Mouse (Mus musculus): ENCODE results near the gene Tpx2. TPM values are rescaled to one million over a fixed set of nuclear protein-coding genes. Genes with fewer than 3 reads are reported as not detected.

The Tpx2 gene
- polyA plus RNA-seq, 1 experiment from 2014 or later: 88.0 TPM

DNA sequence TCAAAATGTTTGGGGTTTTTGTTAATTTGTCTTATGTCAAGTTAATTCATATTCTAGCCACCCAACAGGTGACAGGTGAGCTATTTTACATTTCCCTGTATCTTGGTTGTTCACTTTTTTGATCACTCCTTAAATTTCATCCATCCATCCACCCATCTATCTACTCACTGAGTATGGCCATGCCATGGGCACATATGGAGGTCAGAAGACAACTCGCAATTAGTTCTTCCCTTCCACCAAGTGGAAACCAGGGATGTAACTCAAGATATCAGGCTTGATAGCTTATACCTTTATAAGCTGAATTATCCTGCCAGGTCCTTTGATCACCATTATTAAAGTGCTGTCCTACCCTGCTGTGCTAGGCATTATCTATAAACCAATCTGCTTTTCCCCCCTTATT is 24.0 kb upstream of the Tpx2 start:
- no peaks in the 10 kb centered on the region for H3K27me3 ChIP-seq (replicated peaks)
- peak overlapping the region; percentile 82 for H3K27ac ChIP-seq
- ATAC-seq: no peak
- H3K4me1 ChIP-seq: peaks cover 99% of the 10 kb centered on the region
- 90% methylated on average over 1 of the region's 1 CpGs for WGBS (ENCODE audit: insufficient replicate concordance)
- no peaks in the 10 kb centered on the region for H3K9me3 ChIP-seq (replicated peaks)
- peak overlapping the region; percentile 19; the same call in 1 of the 2 replicates for H3K4me3 ChIP-seq
- peak overlapping the region; percentile 81 for H3K4me2 ChIP-seq
- H3K36me3 ChIP-seq: peaks cover 86% of the 10 kb centered on the region
- H3K9ac ChIP-seq: peak overlapping the region; percentile 90; the same call in 1 of the 2 replicates

DNA sequence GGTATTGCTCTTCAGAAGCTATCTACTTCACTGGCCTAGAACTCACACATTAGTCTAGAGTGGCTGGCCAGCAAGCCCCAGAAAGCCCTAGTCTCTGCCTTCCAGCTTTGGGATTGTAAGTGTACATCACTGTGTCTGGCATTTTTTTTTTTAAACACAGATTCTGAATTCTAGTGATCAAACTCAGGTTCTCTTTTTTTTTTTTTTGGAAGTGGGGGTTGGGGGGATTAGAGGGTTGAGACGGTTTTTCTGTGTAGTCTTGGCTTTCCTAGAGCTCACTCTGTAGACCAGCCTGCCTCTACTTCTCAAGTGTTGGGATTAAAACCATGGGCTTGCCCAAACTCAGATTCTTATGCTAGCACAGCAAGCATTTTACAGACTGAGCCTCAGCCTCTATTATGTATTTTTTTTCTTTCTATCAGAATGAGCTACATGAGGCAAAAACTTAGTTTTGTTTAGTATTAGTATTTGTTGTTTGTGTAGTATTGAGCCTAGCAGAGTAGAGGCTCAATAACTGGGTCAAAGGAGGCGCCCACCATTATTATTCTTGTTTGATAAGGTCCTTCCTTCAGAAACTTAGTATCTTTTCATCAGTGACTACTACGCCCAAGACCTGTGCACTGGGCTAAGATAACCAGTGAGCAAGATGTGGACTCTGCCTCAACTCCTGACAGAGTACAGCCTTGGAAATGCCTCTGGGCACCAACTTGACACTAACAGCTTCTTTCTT is 23.2 kb upstream of the Tpx2 start:
- peak overlapping the region; percentile 77 for H3K4me3 ChIP-seq
- ATAC-seq: peak; percentile 82
- WGBS (ENCODE audit: insufficient replicate concordance): 26% methylated on average over 3 of the region's 3 CpGs
- peak overlapping the region; percentile 82 for H3K27ac ChIP-seq
- peaks cover 99% of the 10 kb centered on the region for H3K4me1 ChIP-seq
- no peaks in the 10 kb centered on the region for H3K27me3 ChIP-seq (replicated peaks)
- H3K9ac ChIP-seq: peak overlapping the region; percentile 90
- H3K4me2 ChIP-seq: peak overlapping the region; percentile 81
- peaks cover 80% of the 10 kb centered on the region for H3K36me3 ChIP-seq
- H3K9me3 ChIP-seq (replicated peaks): no peaks in the 10 kb centered on the region

DNA sequence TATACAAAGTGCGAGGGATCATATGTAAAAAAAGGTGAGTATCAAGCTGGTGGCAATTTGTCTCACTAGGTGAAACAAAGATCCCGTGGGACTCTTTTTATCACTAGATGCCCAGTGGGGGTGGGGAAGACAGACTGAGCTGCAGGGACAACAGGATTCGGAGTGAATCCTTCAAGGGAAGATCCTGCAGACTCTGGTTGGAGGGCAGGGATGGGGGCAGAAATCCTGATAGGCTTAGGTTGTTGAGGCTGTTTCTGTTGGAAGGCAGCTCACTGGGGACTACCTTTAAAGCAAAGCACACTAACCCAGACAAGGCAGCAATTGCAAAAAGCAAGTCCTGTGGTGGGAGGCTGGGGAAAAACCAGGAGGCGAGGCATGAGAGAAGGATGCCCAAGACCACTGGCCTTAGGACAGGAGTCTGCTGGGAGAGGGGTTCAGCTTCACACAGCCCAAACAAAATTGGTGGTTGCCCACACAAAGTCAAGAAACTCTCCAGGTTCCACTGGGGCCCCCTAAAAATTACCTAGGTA is 22.5 kb upstream of the Tpx2 start:
- ATAC-seq: no peak
- H3K4me2 ChIP-seq: peak overlapping the region; percentile 81
- H3K9me3 ChIP-seq (replicated peaks): no peaks in the 10 kb centered on the region
- H3K27me3 ChIP-seq (replicated peaks): no peaks in the 10 kb centered on the region
- peaks cover 75% of the 10 kb centered on the region for H3K36me3 ChIP-seq
- H3K4me1 ChIP-seq: peaks cover 96% of the 10 kb centered on the region
- peak overlapping the region; percentile 90 for H3K9ac ChIP-seq
- peak overlapping the region; percentile 77 for H3K4me3 ChIP-seq
- peak overlapping the region; percentile 82 for H3K27ac ChIP-seq
- WGBS (ENCODE audit: insufficient replicate concordance): 64% methylated on average over 4 of the region's 4 CpGs

DNA sequence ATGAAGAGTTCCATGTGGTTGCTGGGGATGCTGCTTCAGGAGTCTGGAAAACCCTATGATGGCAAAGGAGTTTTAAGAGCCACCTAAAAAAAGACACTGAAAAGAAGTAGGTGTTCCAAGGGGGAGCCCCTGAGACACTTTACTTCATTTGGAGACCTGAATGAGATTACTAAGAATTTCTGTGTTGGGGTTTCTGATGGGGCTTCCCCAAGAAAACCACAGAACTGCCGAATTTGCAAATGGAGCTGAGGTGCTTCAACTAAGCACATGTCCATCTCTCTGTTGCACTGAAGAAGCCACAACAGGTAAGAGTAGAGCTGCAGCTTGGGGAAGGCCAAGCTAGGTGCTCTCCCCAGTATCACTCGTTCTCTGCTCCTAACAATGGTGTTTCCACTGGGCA is 22.1 kb upstream of the Tpx2 start:
- no peaks in the 10 kb centered on the region for H3K27me3 ChIP-seq (replicated peaks)
- peak overlapping the region; percentile 82 for H3K27ac ChIP-seq
- peaks cover 70% of the 10 kb centered on the region for H3K36me3 ChIP-seq
- H3K4me2 ChIP-seq: peak overlapping the region; percentile 81
- ATAC-seq: no peak
- no peaks in the 10 kb centered on the region for H3K9me3 ChIP-seq (replicated peaks)
- 52% methylated on average over 2 of the region's 2 CpGs for WGBS (ENCODE audit: insufficient replicate concordance)
- peak overlapping the region; percentile 90 for H3K9ac ChIP-seq
- peak overlapping the region; percentile 77 for H3K4me3 ChIP-seq
- H3K4me1 ChIP-seq: peaks cover 91% of the 10 kb centered on the region

DNA sequence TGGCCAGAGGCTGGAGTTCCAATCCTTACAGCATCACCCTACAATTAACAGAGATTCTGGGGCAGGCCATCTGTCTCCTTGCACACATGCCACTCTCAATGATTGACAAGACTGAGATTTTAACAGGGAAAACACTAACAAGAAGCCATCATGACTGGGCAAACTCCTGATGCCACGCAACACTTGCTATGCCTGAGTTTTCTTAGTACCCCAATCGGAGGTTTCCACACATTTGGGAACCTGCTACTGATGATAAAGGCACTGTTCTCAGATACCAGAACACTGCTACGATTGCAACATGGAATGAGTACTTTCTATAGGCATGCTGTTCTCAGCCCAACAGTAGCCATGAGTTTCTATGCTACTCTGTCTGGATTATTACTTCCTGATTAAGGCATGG is 21.3 kb upstream of the Tpx2 start:
- peak overlapping the region; percentile 94; the same call in 1 of the 2 replicates for H3K27ac ChIP-seq
- H3K27me3 ChIP-seq (replicated peaks): no peaks in the 10 kb centered on the region
- peak overlapping the region; percentile 90; the same call in 1 of the 2 replicates for H3K9ac ChIP-seq
- no peak for ATAC-seq
- peaks cover 83% of the 10 kb centered on the region for H3K4me1 ChIP-seq
- H3K9me3 ChIP-seq (replicated peaks): no peaks in the 10 kb centered on the region
- WGBS (ENCODE audit: insufficient replicate concordance): 25% methylated on average over 3 of the region's 3 CpGs
- H3K4me3 ChIP-seq: peak overlapping the region; percentile 77
- peaks cover 63% of the 10 kb centered on the region for H3K36me3 ChIP-seq
- peak overlapping the region; percentile 81 for H3K4me2 ChIP-seq

DNA sequence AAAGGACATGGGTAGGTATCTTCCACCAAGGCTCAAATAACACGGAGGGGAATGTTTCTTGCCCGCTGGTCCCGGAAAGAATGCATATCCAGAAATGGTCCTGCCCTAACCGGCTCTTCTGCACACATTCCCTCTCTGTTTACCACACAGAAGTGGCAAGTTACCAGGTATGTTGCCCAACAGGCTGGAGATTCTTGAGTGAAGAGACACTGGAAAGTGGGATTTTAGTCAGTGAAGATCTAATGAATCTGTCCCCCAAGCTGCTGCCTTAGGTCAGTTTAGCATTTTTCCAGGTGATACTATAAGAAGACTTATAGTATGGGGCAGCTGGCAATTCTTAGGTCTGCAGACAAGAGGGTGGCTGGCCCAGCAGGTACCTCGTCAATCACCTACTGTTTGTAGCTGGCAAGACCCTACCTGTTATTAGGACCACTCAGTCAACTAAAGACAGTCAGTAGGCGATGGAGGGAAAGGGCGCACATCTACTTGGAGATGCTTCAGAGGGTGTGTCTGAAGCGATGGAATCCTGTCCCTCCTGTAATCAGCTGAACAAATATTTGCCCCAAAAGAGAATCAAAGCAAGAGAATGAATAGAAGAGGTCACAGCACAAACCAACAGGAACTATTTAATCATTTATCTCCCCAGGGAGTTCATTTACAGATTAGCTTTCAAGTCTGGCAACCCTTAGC is 20.3 kb upstream of the Tpx2 start:
- peaks cover 53% of the 10 kb centered on the region for H3K36me3 ChIP-seq
- no peaks in the 10 kb centered on the region for H3K9me3 ChIP-seq (replicated peaks)
- peak overlapping the region; percentile 94 for H3K27ac ChIP-seq
- ATAC-seq: no peak
- H3K4me2 ChIP-seq: peak overlapping the region; percentile 81
- H3K4me3 ChIP-seq: peak overlapping the region; percentile 77
- peaks cover 76% of the 10 kb centered on the region for H3K4me1 ChIP-seq
- no peaks in the 10 kb centered on the region for H3K27me3 ChIP-seq (replicated peaks)
- H3K9ac ChIP-seq: peak overlapping the region; percentile 90
- 75% methylated on average over 8 of the region's 8 CpGs for WGBS (ENCODE audit: insufficient replicate concordance)

DNA sequence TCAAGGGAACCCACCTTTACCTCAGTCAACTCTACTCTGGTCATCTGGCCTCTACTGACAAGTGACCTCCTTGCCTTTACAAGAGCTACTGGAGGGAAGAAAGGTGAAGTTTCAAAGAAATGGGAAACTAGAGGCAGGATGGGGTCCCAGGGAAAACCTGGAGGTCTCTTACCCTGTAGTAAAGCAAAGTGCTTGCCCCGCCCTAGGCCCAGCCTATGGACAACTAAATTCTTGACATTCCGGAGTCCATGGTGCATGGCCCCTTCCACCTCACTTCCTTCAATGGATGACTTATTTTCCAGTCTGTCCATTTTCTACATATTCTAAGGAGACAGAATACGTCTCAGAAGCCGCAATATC is 19.8 kb upstream of the Tpx2 start:
- peak overlapping the region; percentile 77 for H3K4me3 ChIP-seq
- peaks cover 71% of the 10 kb centered on the region for H3K4me1 ChIP-seq
- no peaks in the 10 kb centered on the region for H3K9me3 ChIP-seq (replicated peaks)
- H3K36me3 ChIP-seq: peaks cover 49% of the 10 kb centered on the region
- peak overlapping the region; percentile 81 for H3K4me2 ChIP-seq
- H3K27ac ChIP-seq: peak overlapping the region; percentile 94
- WGBS (ENCODE audit: insufficient replicate concordance): 72% methylated on average over 4 of the region's 4 CpGs
- ATAC-seq: no peak
- H3K27me3 ChIP-seq (replicated peaks): no peaks in the 10 kb centered on the region
- peak overlapping the region; percentile 90 for H3K9ac ChIP-seq

DNA sequence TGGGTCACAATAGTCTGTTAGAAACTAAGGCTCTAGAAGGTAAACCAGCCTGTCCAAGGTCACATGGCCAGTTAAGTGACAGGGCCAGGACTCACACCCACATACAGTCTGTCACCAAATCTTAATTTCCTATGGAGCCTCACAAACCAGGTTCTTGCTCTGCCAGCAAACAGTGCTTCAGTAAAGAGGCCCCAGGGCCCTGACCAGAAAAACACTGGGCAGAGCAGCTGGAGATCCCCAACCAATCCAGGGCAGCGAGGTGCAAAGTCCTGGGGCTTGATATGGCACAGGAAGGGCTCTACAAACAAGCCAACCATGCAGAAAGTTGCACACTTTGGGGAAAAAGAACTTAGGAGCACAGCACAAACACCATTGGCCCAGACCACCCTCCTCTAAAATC is 19.2 kb upstream of the Tpx2 start:
- peak overlapping the region; percentile 81 for H3K4me2 ChIP-seq
- H3K4me1 ChIP-seq: peaks cover 69% of the 10 kb centered on the region
- H3K4me3 ChIP-seq: peak overlapping the region; percentile 77
- H3K9ac ChIP-seq: peak overlapping the region; percentile 90
- H3K9me3 ChIP-seq (replicated peaks): no peaks in the 10 kb centered on the region
- ATAC-seq: no peak
- H3K27me3 ChIP-seq (replicated peaks): no peaks in the 10 kb centered on the region
- 14% methylated on average over 1 of the region's 1 CpGs for WGBS (ENCODE audit: insufficient replicate concordance)
- peaks cover 47% of the 10 kb centered on the region for H3K36me3 ChIP-seq
- H3K27ac ChIP-seq: peak overlapping the region; percentile 94

DNA sequence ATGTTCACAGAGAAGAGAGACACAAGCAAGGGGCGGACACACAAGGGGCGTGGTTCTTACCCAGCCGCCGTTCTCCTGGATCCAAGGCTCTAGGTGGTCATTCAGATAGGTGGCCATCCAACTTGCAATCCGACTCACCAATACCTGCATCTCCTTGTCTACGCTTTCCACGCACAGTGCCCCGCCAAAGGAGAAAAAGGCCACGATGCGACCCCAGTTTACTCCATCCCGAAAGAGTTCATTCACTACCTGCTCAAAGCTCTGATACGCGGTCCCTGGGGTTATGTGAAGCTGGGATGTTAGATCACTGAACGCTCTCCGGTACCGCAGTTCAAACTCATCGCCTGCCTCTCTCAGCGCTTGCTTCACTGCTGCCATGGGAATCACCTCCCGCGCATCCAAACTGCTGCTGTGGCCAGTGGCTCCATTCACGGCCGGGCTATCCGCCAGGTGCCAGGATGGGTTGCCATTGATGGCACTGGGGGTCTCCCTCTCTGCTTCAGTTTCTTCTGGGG is 18.3 kb upstream of the Tpx2 start:
- Histone ChIP-seq H3K27me3 (replicated peaks) (no peaks in the 10 kb centered on the region), H3K9ac (peak overlapping the region; percentile 90), H3K27ac (peak overlapping the region; percentile 94), H3K4me3 (peak overlapping the region; percentile 77), H3K9me3 (replicated peaks) (no peaks in the 10 kb centered on the region), H3K4me2 (peak overlapping the region; percentile 81), H3K36me3 (peaks cover 38% of the 10 kb centered on the region), H3K4me1 (peaks cover 66% of the 10 kb centered on the region)
- WGBS (ENCODE audit: insufficient replicate concordance): 61% methylated on average over 23 of the region's 23 CpGs
- ATAC-seq: no peak

DNA sequence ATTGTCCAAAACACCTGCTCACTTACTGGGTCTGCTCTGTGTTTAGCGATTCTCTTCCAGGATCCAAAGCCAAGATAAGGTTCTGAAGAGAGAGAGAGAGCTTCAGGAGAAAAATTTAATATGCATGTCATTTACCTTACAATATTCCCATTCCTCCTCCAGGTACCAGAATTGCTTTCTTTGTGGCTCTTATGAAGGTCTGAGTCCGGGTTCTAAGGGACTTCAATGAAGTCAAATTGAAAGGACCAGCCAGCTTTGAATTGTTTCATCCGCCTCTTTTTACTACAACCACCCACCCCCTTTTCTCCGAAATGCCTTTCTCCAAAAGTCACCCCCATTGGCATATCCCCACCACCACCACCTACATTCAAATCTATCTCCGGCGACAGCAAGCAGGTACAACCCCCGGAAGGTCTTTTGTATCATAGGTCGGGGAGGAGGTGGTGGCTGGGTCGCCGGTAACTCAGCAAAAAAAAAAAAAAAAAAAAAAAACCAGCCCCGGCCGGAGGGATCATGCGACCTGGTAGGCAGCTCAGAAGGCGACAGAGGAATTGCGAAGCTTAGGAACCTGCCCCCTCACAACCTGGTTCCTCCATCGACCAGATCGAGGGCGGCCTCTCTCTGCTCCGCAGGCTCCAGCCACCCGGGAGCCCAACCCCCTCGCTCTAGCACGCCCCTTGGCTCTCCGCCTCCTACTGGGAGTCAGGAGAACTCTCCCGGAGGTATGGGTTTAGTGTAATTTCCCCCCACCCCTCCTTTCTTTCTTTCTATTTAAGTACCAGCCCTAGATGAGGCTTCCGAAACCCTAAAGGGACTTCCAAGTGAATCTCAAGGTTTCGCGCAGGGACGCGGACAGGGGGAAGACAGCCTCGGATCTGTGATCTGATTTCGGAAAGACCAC is 17.5 kb upstream of the Tpx2 start:
- Histone ChIP-seq H3K4me3 (peak overlapping the region; percentile 77), H3K27ac (peak overlapping the region; percentile 94), H3K9me3 (replicated peaks) (no peaks in the 10 kb centered on the region), H3K4me1 (peaks cover 62% of the 10 kb centered on the region), H3K9ac (peak overlapping the region; percentile 90), H3K36me3 (peaks cover 35% of the 10 kb centered on the region), H3K27me3 (replicated peaks) (no peaks in the 10 kb centered on the region), H3K4me2 (peak overlapping the region; percentile 81)
- ATAC-seq: peak; percentile 77
- 2% methylated on average over 31 of the region's 31 CpGs for WGBS (ENCODE audit: insufficient replicate concordance)

All from liver, embryonic 12.5 days (tissue).